Mouse (Mus musculus): ENCODE results near the gene Coro1c. TPM values are rescaled to one million over a fixed set of nuclear protein-coding genes. Genes with fewer than 3 reads are reported as not detected.

Gene Coro1c
- polyA plus RNA-seq, 1 experiment from 2014 or later, result 91.1 TPM

- Histone ChIP-seq H3K9ac (replicated peaks) (no peak overlapping the region), H3K36me3 (no peaks in the 10 kb centered on the region), H3K4me2 (no peak overlapping the region), H3K4me3 (replicated peaks) (no peak overlapping the region), H3K9me3 (no peaks in the 10 kb centered on the region), H3K4me1 (replicated peaks) (peaks cover 18% of the 10 kb centered on the region), H3K27ac (0 out of 2 replicates have a peak overlapping the region, but pooled peaks have one; percentile 7), H3K27me3 (no peaks in the 10 kb centered on the region)
- no peak for ATAC-seq (ENCODE audit: insufficient number of reproducible peaks, insufficient read depth, low FRiP score, low TSS enrichment, low read depth)
- whole genome bisulfite sequencing, result 15% methylated on average over 6 of the region's 6 CpGs
Measured at GRCm38 (mm10) chr5:113921310-113922166, 13.0 kb upstream of the Coro1c start.

- Histone ChIP-seq H3K4me1 (replicated peaks) (peaks cover 18% of the 10 kb centered on the region), H3K4me2 (no peak overlapping the region), H3K27me3 (no peaks in the 10 kb centered on the region), H3K4me3 (replicated peaks) (no peak overlapping the region), H3K9ac (replicated peaks) (no peak overlapping the region), H3K36me3 (no peaks in the 10 kb centered on the region), H3K9me3 (no peaks in the 10 kb centered on the region), H3K27ac (no peak overlapping the region)
- ATAC-seq (ENCODE audit: insufficient number of reproducible peaks, insufficient read depth, low FRiP score, low TSS enrichment, low read depth), result no peak
- WGBS, result 39% methylated on average over 7 of the region's 7 CpGs
Measured at GRCm38 (mm10) chr5:113919060-113919459, 10.5 kb upstream of the Coro1c start.

- 11% methylated on average over 9 of the region's 9 CpGs for WGBS
- no peak overlapping the region for H3K4me2 ChIP-seq
- peaks cover 18% of the 10 kb centered on the region for H3K4me1 ChIP-seq (replicated peaks)
- no peak overlapping the region; the same call in 1 of the 2 replicates for H3K9ac ChIP-seq (replicated peaks)
- no peak overlapping the region for H3K4me3 ChIP-seq (replicated peaks)
- ATAC-seq (ENCODE audit: insufficient number of reproducible peaks, insufficient read depth, low FRiP score, low TSS enrichment, low read depth), result no peak
- H3K27me3 ChIP-seq, result no peaks in the 10 kb centered on the region
- no peaks in the 10 kb centered on the region for H3K9me3 ChIP-seq
- H3K27ac ChIP-seq, result 0 out of 2 replicates have a peak overlapping the region, but pooled peaks have one; percentile 45
- H3K36me3 ChIP-seq, result no peaks in the 10 kb centered on the region
Measured at GRCm38 (mm10) chr5:113918654-113919053, 10.1 kb upstream of the Coro1c start.

GRCm38 (mm10) chr5:113910705-113911104 is 2.1 kb upstream of the Coro1c start:
- peaks cover 15% of the 10 kb centered on the region for H3K4me1 ChIP-seq (replicated peaks)
- no peak overlapping the region for H3K4me3 ChIP-seq (replicated peaks)
- no peak for ATAC-seq (ENCODE audit: insufficient number of reproducible peaks, insufficient read depth, low FRiP score, low TSS enrichment, low read depth)
- H3K27ac ChIP-seq, result no peak overlapping the region
- WGBS, result 79% methylated on average over 6 of the region's 6 CpGs
- H3K9me3 ChIP-seq, result no peaks in the 10 kb centered on the region
- H3K27me3 ChIP-seq, result no peaks in the 10 kb centered on the region
- no peak overlapping the region for H3K4me2 ChIP-seq
- H3K36me3 ChIP-seq, result no peaks in the 10 kb centered on the region
- no peak overlapping the region for H3K9ac ChIP-seq (replicated peaks)

- Histone ChIP-seq H3K27me3 (no peaks in the 10 kb centered on the region), H3K9ac (replicated peaks) (no peak overlapping the region), H3K36me3 (no peaks in the 10 kb centered on the region), H3K4me3 (replicated peaks) (no peak overlapping the region), H3K4me1 (replicated peaks) (peaks cover 20% of the 10 kb centered on the region), H3K4me2 (no peak overlapping the region), H3K27ac (no peak overlapping the region), H3K9me3 (no peaks in the 10 kb centered on the region)
- ATAC-seq (ENCODE audit: insufficient number of reproducible peaks, insufficient read depth, low FRiP score, low TSS enrichment, low read depth), result no peak
- 42% methylated on average over 10 of the region's 10 CpGs for WGBS
Measured at GRCm38 (mm10) chr5:113910065-113910701, 1.6 kb upstream of the Coro1c start.

GRCm38 (mm10) chr5:113907786-113908567 is 581 bp downstream of the Coro1c start:
- WGBS, result under 1% methylated on average over 69 of the region's 69 CpGs
- H3K9me3 ChIP-seq, result no peaks in the 10 kb centered on the region
- H3K4me2 ChIP-seq, result peak overlapping the region; percentile 85
- H3K4me1 ChIP-seq (replicated peaks), result peaks cover 20% of the 10 kb centered on the region
- peak overlapping the region; percentile 97 for H3K4me3 ChIP-seq (replicated peaks)
- H3K27me3 ChIP-seq, result no peaks in the 10 kb centered on the region
- peak overlapping the region; percentile 92 for H3K27ac ChIP-seq
- peak overlapping the region; percentile 90 for H3K9ac ChIP-seq (replicated peaks)
- ATAC-seq (ENCODE audit: insufficient number of reproducible peaks, insufficient read depth, low FRiP score, low TSS enrichment, low read depth), result peak; percentile 70
- no peaks in the 10 kb centered on the region for H3K36me3 ChIP-seq

- Histone ChIP-seq H3K27me3 (no peaks in the 10 kb centered on the region), H3K9me3 (no peaks in the 10 kb centered on the region), H3K4me3 (replicated peaks) (peak overlapping the region; percentile 97), H3K27ac (peak overlapping the region; percentile 92), H3K9ac (replicated peaks) (peak overlapping the region; percentile 90), H3K4me1 (replicated peaks) (peaks cover 20% of the 10 kb centered on the region), H3K4me2 (peak overlapping the region; percentile 85), H3K36me3 (no peaks in the 10 kb centered on the region)
- 22% methylated on average over 17 of the region's 17 CpGs for whole genome bisulfite sequencing
- no peak for ATAC-seq (ENCODE audit: insufficient number of reproducible peaks, insufficient read depth, low FRiP score, low TSS enrichment, low read depth)
Measured at GRCm38 (mm10) chr5:113906958-113907735, 1.4 kb downstream of the Coro1c start.

- Histone ChIP-seq H3K9ac (replicated peaks) (no peak overlapping the region), H3K4me2 (no peak overlapping the region), H3K27me3 (no peaks in the 10 kb centered on the region), H3K27ac (no peak overlapping the region), H3K9me3 (no peaks in the 10 kb centered on the region), H3K4me1 (replicated peaks) (peaks cover 30% of the 10 kb centered on the region), H3K4me3 (replicated peaks) (no peak overlapping the region), H3K36me3 (no peaks in the 10 kb centered on the region)
- WGBS, result 54% methylated on average over 4 of the region's 4 CpGs
- no peak for ATAC-seq (ENCODE audit: insufficient number of reproducible peaks, insufficient read depth, low FRiP score, low TSS enrichment, low read depth)
Measured at GRCm38 (mm10) chr5:113904987-113905386, 3.6 kb downstream of the Coro1c start.

- no peak for ATAC-seq (ENCODE audit: insufficient number of reproducible peaks, insufficient read depth, low FRiP score, low TSS enrichment, low read depth)
- Histone ChIP-seq H3K36me3 (no peaks in the 10 kb centered on the region), H3K4me1 (replicated peaks) (peaks cover 30% of the 10 kb centered on the region), H3K27me3 (no peaks in the 10 kb centered on the region), H3K4me3 (replicated peaks) (no peak overlapping the region), H3K9ac (replicated peaks) (no peak overlapping the region), H3K9me3 (no peaks in the 10 kb centered on the region), H3K27ac (no peak overlapping the region), H3K4me2 (no peak overlapping the region)
- WGBS, result 79% methylated on average over 5 of the region's 5 CpGs
Measured at GRCm38 (mm10) chr5:113902983-113903382, 5.6 kb downstream of the Coro1c start.

- Histone ChIP-seq H3K9ac (replicated peaks) (no peak overlapping the region), H3K4me1 (replicated peaks) (peaks cover 26% of the 10 kb centered on the region), H3K4me3 (replicated peaks) (no peak overlapping the region), H3K4me2 (no peak overlapping the region), H3K36me3 (no peaks in the 10 kb centered on the region), H3K9me3 (no peaks in the 10 kb centered on the region), H3K27me3 (no peaks in the 10 kb centered on the region), H3K27ac (no peak overlapping the region)
- WGBS, result 80% methylated on average over 6 of the region's 6 CpGs
- no peak for ATAC-seq (ENCODE audit: insufficient number of reproducible peaks, insufficient read depth, low FRiP score, low TSS enrichment, low read depth)
Measured at GRCm38 (mm10) chr5:113902017-113902416, 6.5 kb downstream of the Coro1c start.
